ENCODE assay signal across 14 mouse cellular contexts in the genomic region with DNA sequence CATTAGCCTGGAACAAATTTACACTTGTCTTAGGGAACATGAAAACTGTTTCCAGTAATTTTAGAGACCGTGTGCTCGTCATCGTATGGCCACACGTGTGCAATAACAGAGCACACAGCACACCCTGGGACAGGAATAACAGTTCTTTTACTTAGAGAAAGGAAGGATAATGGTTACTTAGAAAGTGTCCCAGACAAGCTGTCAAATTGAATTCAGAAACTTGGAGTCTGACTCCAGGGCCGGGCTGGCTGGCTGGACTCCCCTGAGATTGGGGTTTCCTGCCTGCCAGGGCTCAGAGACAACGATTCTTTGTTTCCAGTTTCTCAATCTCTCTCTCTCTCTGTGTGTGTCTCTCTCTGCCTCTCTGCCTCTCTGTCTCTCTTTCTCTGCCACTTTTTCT.
DNase-seq lines count a peak whose midpoint lies in the region; ATAC-seq and TF ChIP-seq lines count a peak whose summit lies in the region.
"Had no signal": no experiment of that assay in that cellular context is flagged by ENCODE, and none has a peak within 500 bp of the region (broad histone marks: within the 10 kb centered on the region; RNA-seq: fewer than 3 reads in every experiment).

No protein-coding gene starts in this region.

- no peaks in the 10 kb centered on the region for H3K36me3 ChIP-seq in hindbrain, embryonic 11.5 days (ENCODE audit: control insufficient read depth, insufficient read depth, low read length)
- H3K36me3 ChIP-seq in hindbrain, embryonic 12.5 days: no peaks in the 10 kb centered on the region
- no peaks in the 10 kb centered on the region for H3K36me3 ChIP-seq in hindbrain, postnatal 0 days (ENCODE audit: insufficient read depth, low read length)
- H3K36me3 ChIP-seq: midbrain, embryonic 13.5 days had no signal

- H3K27ac ChIP-seq in hindbrain, embryonic 11.5 days (ENCODE audit: low read depth, low read length): no peak overlapping the region
- H3K27ac ChIP-seq in hindbrain, embryonic 12.5 days: no peak overlapping the region; the same call in 1 of the 2 replicates
- H3K27ac ChIP-seq in hindbrain, postnatal 0 days: no peak overlapping the region
- H3K27ac ChIP-seq: midbrain, embryonic 13.5 days had no signal

- H3K9me3 ChIP-seq in hindbrain, embryonic 11.5 days (ENCODE audit: control insufficient read depth, low read length): no peaks in the 10 kb centered on the region
- no peaks in the 10 kb centered on the region for H3K9me3 ChIP-seq in hindbrain, embryonic 12.5 days (replicated peaks)
- no peaks in the 10 kb centered on the region for H3K9me3 ChIP-seq in hindbrain, postnatal 0 days (ENCODE audit: low read length)
- H3K9me3 ChIP-seq: midbrain, embryonic 13.5 days had no signal

- no peak for ATAC-seq in hindbrain, embryonic 11.5 days (ENCODE audit: low FRiP score)
- ATAC-seq in hindbrain, embryonic 12.5 days (ENCODE audit: low FRiP score): no peak
- ATAC-seq in hindbrain, postnatal 0 days: peak; percentile 55; the same call in 1 of the 2 replicates

- 51% methylated on average over 6 of the region's 6 CpGs for WGBS in hindbrain, embryonic 11.5 days
- 37% methylated on average over 6 of the region's 6 CpGs for WGBS in hindbrain, embryonic 12.5 days
- 31% methylated on average over 6 of the region's 6 CpGs for WGBS in hindbrain, postnatal 0 days

- DNase-seq in hindbrain, embryonic 11.5 days (ENCODE audit: low spot score): peak; percentile 38
- peak; percentile 61 for DNase-seq in embryo, embryonic 10 days (ENCODE audit: low spot score)
- peak; percentile 34 for DNase-seq in gastrocnemius, postnatal 25 days
- DNase-seq in hindbrain, postnatal 0 days (ENCODE audit: low spot score): peak; percentile 52
- DNase-seq in yolk sac, embryonic 10.5 days (ENCODE audit: low spot score): no peak
- DNase-seq in adrenal gland, postnatal 4 days (ENCODE audit: low spot score in 2 of 2): no peak
- DNase-seq in thymus, postnatal 25 days: no peak
- DNase-seq: cerebellum, postnatal 25 days; kidney, postnatal 25 days; liver; right cerebral cortex, postnatal 14 days; thymus, adult 2 months had no signal

- no peak for TF ChIP-seq CTCF in hindbrain, postnatal 0 days (IDR thresholded peaks at IDR 0.05; ENCODE audit: low read depth)

- H3K4me3 ChIP-seq in hindbrain, embryonic 11.5 days (ENCODE audit: low read depth, low read length): no peak overlapping the region
- H3K4me3 ChIP-seq in hindbrain, embryonic 12.5 days: no peak overlapping the region
- H3K4me3 ChIP-seq in hindbrain, postnatal 0 days (ENCODE audit: low read length): no peak overlapping the region
- H3K4me3 ChIP-seq: midbrain, embryonic 13.5 days had no signal

- H3K27me3 ChIP-seq in hindbrain, embryonic 11.5 days (ENCODE audit: control insufficient read depth, insufficient read depth, low read length): no peaks in the 10 kb centered on the region
- H3K27me3 ChIP-seq in hindbrain, embryonic 12.5 days: no peaks in the 10 kb centered on the region
- H3K27me3 ChIP-seq in hindbrain, postnatal 0 days (ENCODE audit: insufficient read depth, low read length): no peaks in the 10 kb centered on the region
- H3K27me3 ChIP-seq: midbrain, embryonic 13.5 days had no signal

- H3K9ac ChIP-seq in hindbrain, embryonic 11.5 days (ENCODE audit: low read depth, low read length): no peak overlapping the region
- H3K9ac ChIP-seq in hindbrain, embryonic 12.5 days: no peak overlapping the region
- no peak overlapping the region for H3K9ac ChIP-seq in hindbrain, postnatal 0 days (replicated peaks; ENCODE audit: low read length)
- H3K9ac ChIP-seq: midbrain, embryonic 13.5 days had no signal

- no peaks in the 10 kb centered on the region for H3K4me1 ChIP-seq in hindbrain, embryonic 11.5 days (replicated peaks; ENCODE audit: control insufficient read depth, insufficient read depth, low read length)
- H3K4me1 ChIP-seq in hindbrain, embryonic 12.5 days: no peaks in the 10 kb centered on the region; the same call in 1 of the 2 replicates
- no peaks in the 10 kb centered on the region for H3K4me1 ChIP-seq in hindbrain, postnatal 0 days (ENCODE audit: insufficient read depth, low read length)

- H3K4me2 ChIP-seq in hindbrain, embryonic 11.5 days (replicated peaks; ENCODE audit: low read depth, low read length): no peak overlapping the region
- no peak overlapping the region for H3K4me2 ChIP-seq in hindbrain, embryonic 12.5 days (replicated peaks)
- no peak overlapping the region for H3K4me2 ChIP-seq in hindbrain, postnatal 0 days (ENCODE audit: low read depth, low read length)
- H3K4me2 ChIP-seq: midbrain, embryonic 13.5 days had no signal

Comparison
In these comparisons a context has a peak if more than half of its experiments do, and no peak if none do; other contexts are left out.
1. DNase-seq: peak in hindbrain, embryonic 11.5 days (single experiment), embryo, embryonic 10 days (single experiment), gastrocnemius, postnatal 25 days (single experiment) and hindbrain, postnatal 0 days (single experiment); none in yolk sac, embryonic 10.5 days (single experiment), adrenal gland, postnatal 4 days (0 of 2) and thymus, postnatal 25 days (single experiment).